Mouse (Mus musculus) bone marrow, adult 2 months (tissue): ENCODE measurements around the gene Erc1.

Experiments
- CTCF ChIP-seq: fragments of 200-500 bp; IDR thresholded peaks from 2 replicates; pipeline ENCODE4 v1.5.1; 2011; ENCODE audit warnings: low read length, control low read depth; ENCODE audit not compliant: control insufficient read depth, insufficient read depth
- POLR2A ChIP-seq: fragments of 200-500 bp; IDR thresholded peaks from 2 replicates; pipeline ENCODE4 v1.6.1; 2011; ENCODE audit warnings: low read depth, mild to moderate bottlenecking, control low read depth, low read length, borderline replicate concordance; ENCODE audit not compliant: control insufficient read depth

- TF ChIP-seq POLR2A (no peak), CTCF (no peak)
Observed at GRCm38 (mm10) chr6:119781109-119781508, 66.9 kb downstream of the Erc1 start.
